Mouse (Mus musculus): ENCODE measurements at regions not wholly inside any gene's neighbourhood (a gene's known extent, or its start where the extent isn't known, plus 50 kb on each side); places are given as distances from the start of the nearest gene placed in this dataset.
A peak's percentile ranks its signal among the peaks of the same experiment; 100 is the strongest.

GRCm38 (mm10) chr11:7931064-7931797 lies 717.5 kb upstream of the Igfbp3 start:
- Histone ChIP-seq H3K27me3 (replicated peaks; ENCODE audit: control insufficient read depth, insufficient read depth, low read length) (no peaks in the 10 kb centered on the region), H3K36me3 (ENCODE audit: control insufficient read depth, insufficient read depth, low read length) (no peaks in the 10 kb centered on the region), H3K4me1 (ENCODE audit: control insufficient read depth, insufficient read depth, low read length) (no peaks in the 10 kb centered on the region), H3K27ac (replicated peaks; ENCODE audit: low read depth, low read length) (no peak overlapping the region), H3K9ac (ENCODE audit: low read depth, low read length) (no peak overlapping the region), H3K4me2 (ENCODE audit: low read depth, low read length) (no peak overlapping the region), H3K4me3 (ENCODE audit: low read depth, low read length) (no peak overlapping the region), H3K9me3 (ENCODE audit: control insufficient read depth, low read length) (peaks cover 6% of the 10 kb centered on the region)
- DNase-seq (ENCODE audit: low spot score) (no peak), ATAC-seq (ENCODE audit: low read depth) (no peak)
- WGBS, result 94% methylated on average over 3 of the region's 3 CpGs

- no peak for DNase-seq (ENCODE audit: low spot score)
- ATAC-seq (ENCODE audit: low read depth), result no peak
Measured at GRCm38 (mm10) chr11:7927676-7928075, 714.0 kb upstream of the Igfbp3 start.

GRCm38 (mm10) chr11:7912036-7912435 lies 698.3 kb upstream of the Igfbp3 start:
- Histone ChIP-seq H3K4me1 (ENCODE audit: control insufficient read depth, insufficient read depth, low read length) (no peaks in the 10 kb centered on the region), H3K4me3 (ENCODE audit: low read depth, low read length) (no peak overlapping the region), H3K4me2 (ENCODE audit: low read depth, low read length) (no peak overlapping the region), H3K36me3 (ENCODE audit: control insufficient read depth, insufficient read depth, low read length) (no peaks in the 10 kb centered on the region), H3K9me3 (ENCODE audit: control insufficient read depth, low read length) (no peaks in the 10 kb centered on the region), H3K27ac (replicated peaks; ENCODE audit: low read depth, low read length) (no peak overlapping the region), H3K9ac (ENCODE audit: low read depth, low read length) (no peak overlapping the region), H3K27me3 (replicated peaks; ENCODE audit: control insufficient read depth, insufficient read depth, low read length) (no peaks in the 10 kb centered on the region)
- ATAC-seq (ENCODE audit: low read depth) (no peak), DNase-seq (ENCODE audit: low spot score) (no peak)
- WGBS, result 65% methylated on average over 3 of the region's 3 CpGs

More at GRCm38 (mm10) chr11:7927676-7928075, 714.0 kb upstream of the Igfbp3 start:
- H3K4me3 ChIP-seq (ENCODE audit: low read depth, low read length), result no peak overlapping the region
- no peak overlapping the region for H3K4me2 ChIP-seq (ENCODE audit: low read depth, low read length)
- H3K27me3 ChIP-seq (replicated peaks; ENCODE audit: control insufficient read depth, insufficient read depth, low read length), result no peaks in the 10 kb centered on the region
- H3K27ac ChIP-seq (replicated peaks; ENCODE audit: low read depth, low read length), result no peak overlapping the region
- H3K9ac ChIP-seq (ENCODE audit: low read depth, low read length), result no peak overlapping the region
- H3K9me3 ChIP-seq (ENCODE audit: control insufficient read depth, low read length), result peaks cover 6% of the 10 kb centered on the region
- no peaks in the 10 kb centered on the region for H3K4me1 ChIP-seq (ENCODE audit: control insufficient read depth, insufficient read depth, low read length)
- no peaks in the 10 kb centered on the region for H3K36me3 ChIP-seq (ENCODE audit: control insufficient read depth, insufficient read depth, low read length)

GRCm38 (mm10) chr11:7900266-7900665 lies 686.5 kb upstream of the Igfbp3 start:
- Histone ChIP-seq H3K4me3 (ENCODE audit: low read depth, low read length) (no peak overlapping the region), H3K27me3 (replicated peaks; ENCODE audit: control insufficient read depth, insufficient read depth, low read length) (no peaks in the 10 kb centered on the region), H3K9ac (ENCODE audit: low read depth, low read length) (no peak overlapping the region), H3K9me3 (ENCODE audit: control insufficient read depth, low read length) (no peaks in the 10 kb centered on the region), H3K4me1 (ENCODE audit: control insufficient read depth, insufficient read depth, low read length) (no peaks in the 10 kb centered on the region), H3K36me3 (ENCODE audit: control insufficient read depth, insufficient read depth, low read length) (no peaks in the 10 kb centered on the region), H3K27ac (replicated peaks; ENCODE audit: low read depth, low read length) (no peak overlapping the region), H3K4me2 (ENCODE audit: low read depth, low read length) (no peak overlapping the region)
- no peak for ATAC-seq (ENCODE audit: low read depth)
- DNase-seq (ENCODE audit: low spot score), result peak; percentile 6

- Histone ChIP-seq H3K4me2 (ENCODE audit: low read depth, low read length) (no peak overlapping the region), H3K36me3 (ENCODE audit: control insufficient read depth, insufficient read depth, low read length) (no peaks in the 10 kb centered on the region), H3K27ac (replicated peaks; ENCODE audit: low read depth, low read length) (no peak overlapping the region), H3K9ac (ENCODE audit: low read depth, low read length) (no peak overlapping the region), H3K4me3 (ENCODE audit: low read depth, low read length) (no peak overlapping the region), H3K27me3 (replicated peaks; ENCODE audit: control insufficient read depth, insufficient read depth, low read length) (no peaks in the 10 kb centered on the region), H3K9me3 (ENCODE audit: control insufficient read depth, low read length) (no peaks in the 10 kb centered on the region), H3K4me1 (ENCODE audit: control insufficient read depth, insufficient read depth, low read length) (no peaks in the 10 kb centered on the region)
- whole genome bisulfite sequencing, result 49% methylated on average over 5 of the region's 5 CpGs
- DNase-seq (ENCODE audit: low spot score), result peak; percentile 22
- ATAC-seq (ENCODE audit: low read depth), result no peak
Measured at GRCm38 (mm10) chr11:7898204-7898603, 684.5 kb upstream of the Igfbp3 start.

- Histone ChIP-seq H3K9ac (ENCODE audit: low read depth, low read length) (no peak overlapping the region), H3K4me3 (ENCODE audit: low read depth, low read length) (no peak overlapping the region), H3K9me3 (ENCODE audit: control insufficient read depth, low read length) (no peaks in the 10 kb centered on the region), H3K4me2 (ENCODE audit: low read depth, low read length) (no peak overlapping the region), H3K27me3 (replicated peaks; ENCODE audit: control insufficient read depth, insufficient read depth, low read length) (no peaks in the 10 kb centered on the region), H3K36me3 (ENCODE audit: control insufficient read depth, insufficient read depth, low read length) (no peaks in the 10 kb centered on the region), H3K4me1 (ENCODE audit: control insufficient read depth, insufficient read depth, low read length) (no peaks in the 10 kb centered on the region), H3K27ac (replicated peaks; ENCODE audit: low read depth, low read length) (no peak overlapping the region)
- DNase-seq (ENCODE audit: low spot score) (peak; percentile 18), ATAC-seq (ENCODE audit: low read depth) (no peak)
- WGBS, result 60% methylated on average over 2 of the region's 2 CpGs
Measured at GRCm38 (mm10) chr11:7880506-7880905, 666.8 kb upstream of the Igfbp3 start.

GRCm38 (mm10) chr11:7864116-7864515 lies 650.4 kb upstream of the Igfbp3 start:
- Histone ChIP-seq H3K4me2 (ENCODE audit: low read depth, low read length) (no peak overlapping the region), H3K27ac (replicated peaks; ENCODE audit: low read depth, low read length) (no peak overlapping the region), H3K4me1 (ENCODE audit: control insufficient read depth, insufficient read depth, low read length) (no peaks in the 10 kb centered on the region), H3K9me3 (ENCODE audit: control insufficient read depth, low read length) (no peaks in the 10 kb centered on the region), H3K4me3 (ENCODE audit: low read depth, low read length) (no peak overlapping the region), H3K9ac (ENCODE audit: low read depth, low read length) (no peak overlapping the region), H3K36me3 (ENCODE audit: control insufficient read depth, insufficient read depth, low read length) (no peaks in the 10 kb centered on the region), H3K27me3 (replicated peaks; ENCODE audit: control insufficient read depth, insufficient read depth, low read length) (no peaks in the 10 kb centered on the region)
- ATAC-seq (ENCODE audit: low read depth), result no peak
- WGBS, result 52% methylated on average over 3 of the region's 3 CpGs
- DNase-seq (ENCODE audit: low spot score), result no peak

GRCm38 (mm10) chr11:7863711-7864110 lies 650.0 kb upstream of the Igfbp3 start:
- Histone ChIP-seq H3K4me1 (ENCODE audit: control insufficient read depth, insufficient read depth, low read length) (no peaks in the 10 kb centered on the region), H3K9ac (ENCODE audit: low read depth, low read length) (no peak overlapping the region), H3K9me3 (ENCODE audit: control insufficient read depth, low read length) (no peaks in the 10 kb centered on the region), H3K36me3 (ENCODE audit: control insufficient read depth, insufficient read depth, low read length) (no peaks in the 10 kb centered on the region), H3K4me3 (ENCODE audit: low read depth, low read length) (no peak overlapping the region), H3K27me3 (replicated peaks; ENCODE audit: control insufficient read depth, insufficient read depth, low read length) (no peaks in the 10 kb centered on the region), H3K27ac (replicated peaks; ENCODE audit: low read depth, low read length) (no peak overlapping the region), H3K4me2 (ENCODE audit: low read depth, low read length) (no peak overlapping the region)
- WGBS, result 62% methylated on average over 5 of the region's 5 CpGs
- DNase-seq (ENCODE audit: low spot score) (peak; percentile 3), ATAC-seq (ENCODE audit: low read depth) (no peak)

GRCm38 (mm10) chr11:7862547-7862946 lies 648.8 kb upstream of the Igfbp3 start:
- H3K9me3 ChIP-seq (ENCODE audit: control insufficient read depth, low read length), result no peaks in the 10 kb centered on the region
- H3K4me2 ChIP-seq (ENCODE audit: low read depth, low read length), result no peak overlapping the region
- peak; percentile 12 for DNase-seq (ENCODE audit: low spot score)
- H3K27me3 ChIP-seq (replicated peaks; ENCODE audit: control insufficient read depth, insufficient read depth, low read length), result no peaks in the 10 kb centered on the region
- no peak for ATAC-seq (ENCODE audit: low read depth)
- no peaks in the 10 kb centered on the region for H3K4me1 ChIP-seq (ENCODE audit: control insufficient read depth, insufficient read depth, low read length)
- no peak overlapping the region for H3K27ac ChIP-seq (replicated peaks; ENCODE audit: low read depth, low read length)
- H3K36me3 ChIP-seq (ENCODE audit: control insufficient read depth, insufficient read depth, low read length), result no peaks in the 10 kb centered on the region
- H3K9ac ChIP-seq (ENCODE audit: low read depth, low read length), result no peak overlapping the region
- H3K4me3 ChIP-seq (ENCODE audit: low read depth, low read length), result no peak overlapping the region

Data from embryonic facial prominence, embryonic 14.5 days (tissue).